1 mouse cellular context compared by ENCODE assay signal in genomic region chr15:102099260-102099659, GRCm38 (mm10).
TF ChIP-seq lines count a peak whose summit lies in the region.

No protein-coding gene starts in this region.

TF ChIP-seq in C2C12, 6 proteins besides CTCF, POLR2A, EP300 and RAD21:
- no peak for TF ChIP-seq MYOG (IDR thresholded peaks at IDR 0.05; ENCODE audit: control insufficient read depth, extremely low read depth, insufficient read length)
- TF ChIP-seq FOSL1 (IDR thresholded peaks at IDR 0.05; ENCODE audit: insufficient read depth, low read length, poor library complexity, severe bottlenecking), result no peak
- TF ChIP-seq USF1 (IDR thresholded peaks at IDR 0.05; ENCODE audit: low read depth), result no peak
- no peak for TF ChIP-seq CEBPB (IDR thresholded peaks at IDR 0.05; ENCODE audit: low read depth)
- no peak for TF ChIP-seq MYOD1 (IDR thresholded peaks at IDR 0.05; ENCODE audit: control insufficient read depth, insufficient read length, low read depth)
- no peak for TF ChIP-seq MAX (IDR thresholded peaks at IDR 0.05)
